Mouse (Mus musculus) layer of hippocampus, adult 18-20 months (tissue): Measurements from ENCODE around the gene Inka1. TPM values are rescaled to one million over a fixed set of nuclear protein-coding genes. Genes with fewer than 3 reads are reported as not detected.
A peak's percentile ranks its signal among the peaks of the same experiment; 100 is the strongest.

ENCODE experiments used
- DNase-seq, 2 experiments: peaks; one replicate each; pipeline ENCODE4 v3.0.0; 2022; ENCODE audit warnings: low spot score in 2 of 2
- total RNA-seq, 2 experiments: library from RNA; stranded (reverse); gene quantifications; 2 replicates each; pipeline ENCODE4 v1.2.3; 2021

Gene Inka1
- total RNA-seq, 2 experiments from 2014 or later: 10.7 to 14.7 TPM

- no peak for DNase-seq
Measured at GRCm38 (mm10) chr9:107957141-107957540, 28.5 kb downstream of the Inka1 start.

- no peak for DNase-seq
Measured at GRCm38 (mm10) chr9:107955613-107956289, 29.9 kb downstream of the Inka1 start.

GRCm38 (mm10) chr9:107950460-107951355 lies 35.0 kb downstream of the Inka1 start:
- DNase-seq: peak; percentile 87 to 92

DNA sequence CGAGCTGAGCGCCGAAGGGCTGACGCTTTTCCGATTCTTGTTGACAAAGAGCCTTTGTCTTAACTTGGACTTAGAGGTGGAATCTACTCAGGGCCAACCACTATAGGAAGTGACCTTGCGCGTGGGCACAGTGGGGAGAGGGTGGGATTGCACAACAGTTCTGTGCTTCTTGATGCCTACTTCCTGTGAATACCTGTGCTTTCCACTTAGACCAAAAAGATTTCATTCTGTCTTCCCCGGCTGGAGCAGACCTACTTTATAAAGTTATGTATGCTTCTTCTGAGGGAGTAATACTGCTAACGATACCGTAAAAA lies 35.8 kb downstream of the Inka1 start, which contains the start of gene Traip:
Gene Traip (plus strand): TSS at position 215 of the 314 bp plus-strand sequence.
- DNase-seq: no peak

DNA sequence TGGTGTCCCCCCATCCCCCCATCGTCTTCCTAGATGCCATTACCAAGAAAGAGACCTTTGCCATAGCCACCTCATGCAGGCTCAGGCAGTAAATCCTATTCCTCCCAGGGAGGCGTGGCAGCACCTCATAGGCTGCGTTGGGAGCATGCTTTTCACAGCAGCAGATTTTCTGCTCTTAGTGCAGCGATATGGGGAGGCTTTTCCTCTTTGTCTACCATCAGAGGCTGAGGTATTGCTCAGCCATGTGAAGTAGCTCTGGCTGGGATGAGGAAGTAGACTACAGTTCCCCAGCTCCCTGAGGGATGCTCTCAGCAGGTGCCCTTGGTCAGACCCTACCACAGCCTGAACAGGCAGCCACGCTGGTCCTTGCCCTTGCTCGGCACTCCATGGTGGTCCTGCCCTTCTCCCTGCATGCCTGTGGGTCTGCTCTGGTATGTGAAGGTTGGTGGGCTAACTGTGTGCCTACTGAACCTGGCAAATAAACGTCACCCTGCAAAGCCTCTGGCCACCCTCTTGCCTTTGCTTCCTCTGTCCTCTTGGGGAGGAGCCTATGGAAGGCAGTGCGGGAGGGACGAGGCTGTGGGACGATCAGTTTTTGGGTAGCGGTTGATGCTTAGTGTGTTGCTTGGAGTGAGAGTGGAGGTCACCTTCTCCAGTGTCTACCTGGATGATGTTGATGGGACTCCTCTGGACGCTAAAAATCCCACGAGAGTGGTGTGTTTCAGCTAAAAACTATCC lies 36.3 kb downstream of the Inka1 start:
- DNase-seq: no peak

GRCm38 (mm10) chr9:107947241-107948194 lies 38.2 kb downstream of the Inka1 start:
- DNase-seq: peak in 1 of 2 experiments; percentile 43

- DNase-seq: no peak
Measured at GRCm38 (mm10) chr9:107936831-107937230, 48.8 kb downstream of the Inka1 start.

DNA sequence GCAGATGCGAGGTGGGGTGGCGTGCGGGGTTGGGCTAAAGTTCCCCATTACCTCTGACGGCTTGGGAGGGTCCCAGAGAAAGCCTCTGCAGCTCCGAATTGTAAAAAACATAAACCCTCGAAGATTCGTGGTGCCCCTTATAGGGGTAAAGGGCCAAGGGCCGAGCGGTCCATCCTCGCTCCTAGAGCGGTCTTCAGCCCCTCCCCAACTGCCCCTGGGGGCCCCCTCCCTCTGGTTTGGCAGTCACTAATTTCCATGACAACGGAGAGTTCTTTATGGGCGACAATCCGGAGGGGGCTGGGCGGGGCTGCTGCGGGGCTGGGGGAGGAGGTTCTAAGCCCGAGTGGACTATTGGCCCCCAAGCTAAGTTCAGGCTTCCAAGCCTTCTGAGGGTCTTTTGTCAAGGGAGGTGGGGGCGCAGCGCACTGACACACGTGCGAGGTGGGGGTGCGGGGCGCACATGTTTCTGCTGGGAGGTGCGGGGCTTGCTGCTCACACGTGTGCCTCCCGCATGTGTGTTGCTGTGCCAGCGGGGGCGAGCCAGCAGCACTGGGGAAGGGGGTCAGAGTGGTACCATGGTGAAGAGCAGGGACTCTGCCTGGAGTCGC lies 49.4 kb downstream of the Inka1 start:
- DNase-seq: peak; percentile 60 to 67

GRCm38 (mm10) chr9:107935790-107936214 lies 49.9 kb downstream of the Inka1 start:
- DNase-seq: peak; percentile 59 to 74

GRCm38 (mm10) chr9:107935374-107935773 lies 50.3 kb downstream of the Inka1 start, which contains the start of gene Camkv:
Camkv (plus strand) TSS chr9:107935674.
- DNase-seq: no peak

Other genes with a start within 250 kb of the Inka1 start
- gene Rbm5, start 214.9 kb downstream of the Inka1 start, total RNA-seq: 100 to 1,000 TPM; 126 to 142 TPM
- gene Rbm6, start 112.6 kb downstream of the Inka1 start, total RNA-seq: 10 to 100 TPM; 52.3 to 59.6 TPM
- gene Mon1a, start 97.7 kb downstream of the Inka1 start, total RNA-seq: 10 to 100 TPM; 25.9 to 27.4 TPM
- gene Mst1r, start 79.0 kb downstream of the Inka1 start, total RNA-seq: 1 to 10 TPM; 1.9 TPM
- not detected for gene Actl11, start 57.4 kb downstream of the Inka1 start, total RNA-seq
- 100 to 1,000 TPM; 554 to 575 TPM for gene Camkv, start 50.2 kb downstream of the Inka1 start, total RNA-seq
- 10 to 100 TPM; 17.1 to 18.9 TPM for gene Traip, start 35.7 kb downstream of the Inka1 start, total RNA-seq
- gene Uba7, start 10.4 kb downstream of the Inka1 start, total RNA-seq: 1 to 10 TPM; 5.1 to 5.9 TPM
- gene Gm20661, start 2.8 kb downstream of the Inka1 start, total RNA-seq: 1 to 10 TPM; 2.0 TPM
- gene Cdhr4, start 6.6 kb upstream of the Inka1 start, total RNA-seq: 1 to 10 TPM; 4.4 to 6.9 TPM
- 1 to 10 TPM; 2.5 to 5.5 TPM for gene Gm20662, start 10.5 kb upstream of the Inka1 start, total RNA-seq
- 100 to 1,000 TPM; 241 to 243 TPM for gene Ip6k1, start 16.6 kb upstream of the Inka1 start, total RNA-seq
- gene Gmppb, start 63.4 kb upstream of the Inka1 start, total RNA-seq: 10 to 100 TPM; 15.5 to 17.2 TPM
- gene Amigo3, start 67.3 kb upstream of the Inka1 start, total RNA-seq: 1 to 10 TPM; 2.3 to 2.5 TPM
- not detected for gene Mst1, start 94.6 kb upstream of the Inka1 start, total RNA-seq
- 100 to 1,000 TPM in 1 of 2 experiments, 10 to 100 TPM in 1; 87.8 to 104 TPM for gene Rnf123, start 97.5 kb upstream of the Inka1 start, total RNA-seq
- gene Apeh, start 108.7 kb upstream of the Inka1 start, total RNA-seq: 10 to 100 TPM; 27.0 to 35.7 TPM
- 100 to 1,000 TPM; 228 to 231 TPM for gene Bsn, start 204.5 kb upstream of the Inka1 start, total RNA-seq